Mouse (Mus musculus) hindbrain, embryonic 14.5 days (tissue): ENCODE results near the gene Obox2. TPM values are rescaled to one million over a fixed set of nuclear protein-coding genes. Genes with fewer than 3 reads are reported as not detected.
"Not testable (repeated sequence)": the region's sequence is repeated elsewhere in the genome, so short reads cannot be mapped to it uniquely, and the experiment has no call there.

ENCODE experiments used
- ATAC-seq: fragments of 200-750 bp; cut with Nextera tagmentation; 2 replicates; pipeline ENCODE4 v1.8.0; 2017; ENCODE audit warnings: moderate number of reproducible peaks, mild to moderate bottlenecking, moderate TSS enrichment, moderate library complexity; ENCODE audit not compliant: low FRiP score
- DNase-seq: peaks from one replicate; pipeline ENCODE4 v3.0.0-alpha.2; 2015; ENCODE audit warnings: low spot score
- H3K27ac ChIP-seq: fragments of 300-500 bp; sonication (generic); 2 replicates; pipeline ENCODE4 v1.5.1; 2014; ENCODE audit warnings: mild to moderate bottlenecking, moderate library complexity
- H3K27me3 ChIP-seq: fragments of 300-500 bp; sonication (generic); 2 replicates; pipeline ENCODE4 v1.6.1; 2014; ENCODE audit warnings: mild to moderate bottlenecking, low read length, mixed read lengths; ENCODE audit not compliant: control insufficient read depth, insufficient read depth
- H3K36me3 ChIP-seq: fragments of 300-500 bp; sonication (generic); replicated peaks from 2 replicates; pipeline ENCODE4 v1.6.1; 2014; ENCODE audit not compliant: control insufficient read depth, insufficient read depth
- H3K4me1 ChIP-seq: fragments of 300-500 bp; sonication (generic); replicated peaks from 2 replicates; pipeline ENCODE4 v1.6.1; 2014; ENCODE audit warnings: antibody characterized with exemption, low read length, mixed read lengths; ENCODE audit not compliant: control insufficient read depth, insufficient read depth
- H3K4me2 ChIP-seq: fragments of 300-500 bp; sonication (generic); replicated peaks from 2 replicates; pipeline ENCODE4 v1.6.1; 2014; ENCODE audit warnings: mild to moderate bottlenecking, moderate library complexity
- H3K4me3 ChIP-seq: fragments of 300-500 bp; sonication (generic); replicated peaks from 2 replicates; pipeline ENCODE4 v1.5.1; 2014; ENCODE audit warnings: mild to moderate bottlenecking, low read length
- H3K9ac ChIP-seq: fragments of 300-500 bp; sonication (generic); 2 replicates; pipeline ENCODE4 v1.6.1; 2014
- H3K9me3 ChIP-seq: fragments of 300-500 bp; sonication (generic); 2 replicates; pipeline ENCODE4 v1.6.1; 2016; ENCODE audit warnings: low read length; ENCODE audit not compliant: control insufficient read depth
- WGBS: fragments of 180-500 bp; shearing (Covaris S2); extraction: QIAGEN DNeasy Blood & Tissue Kit; methylation state at CpG from one replicate; pipeline ENCODE4 v1.1.7; 2014; 5-methylcytosine and 5-hydroxymethylcytosine counted together
- polyA plus RNA-seq: library from polyadenylated mRNA; unstranded; fragments of >200 nt; fragmentation: Nextera tagmentation; extraction: Ambion mirVana; gene quantifications from 2 replicates; pipeline ENCODE4 v1.2.1, GENCODE M21; 2014

The Obox2 gene
- polyA plus RNA-seq, result not detected in 2 replicates

DNA sequence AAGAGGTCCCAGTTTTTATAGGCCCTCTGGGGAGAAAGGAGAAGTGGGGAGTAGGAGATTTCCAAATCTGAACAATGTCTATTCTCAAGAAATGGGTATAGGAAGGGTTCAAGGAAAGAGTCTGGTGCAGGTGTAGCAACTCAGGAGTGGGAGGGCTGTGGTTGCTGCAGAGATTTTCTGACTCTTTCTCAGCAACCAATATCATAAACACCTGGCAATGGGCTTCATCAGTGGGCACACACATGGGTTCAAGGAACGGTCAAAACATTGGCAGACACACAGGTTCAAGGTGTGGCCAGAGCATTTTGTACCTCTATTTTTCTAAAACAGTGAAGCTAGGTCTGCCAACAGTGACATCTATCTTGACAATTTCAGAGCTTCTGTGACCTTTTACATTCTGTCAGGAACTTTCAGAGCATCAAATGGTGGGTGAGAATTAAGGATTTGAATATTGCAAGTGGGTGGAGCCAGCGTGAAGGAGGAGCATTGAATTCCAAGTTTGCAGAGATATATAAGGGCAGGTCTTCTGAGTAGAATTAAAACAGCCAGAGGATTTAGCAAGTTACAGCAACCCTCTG is at the start of gene Obox2, which contains the start of gene Obox1:
TSS of gene Obox2 (plus strand) at position 301 of the 578 bp plus-strand sequence.
TSS of gene Obox1 (plus strand) at position 528 of the 578 bp plus-strand sequence.
- not testable (repeated sequence) for ATAC-seq, H3K9me3 ChIP-seq, DNase-seq, H3K27me3 ChIP-seq, H3K4me2 ChIP-seq, H3K4me3 ChIP-seq, H3K9ac ChIP-seq, H3K36me3 ChIP-seq, H3K4me1 ChIP-seq, H3K27ac ChIP-seq
- WGBS, result no CpG with 5 or more reads among the region's 2 CpGs

DNA sequence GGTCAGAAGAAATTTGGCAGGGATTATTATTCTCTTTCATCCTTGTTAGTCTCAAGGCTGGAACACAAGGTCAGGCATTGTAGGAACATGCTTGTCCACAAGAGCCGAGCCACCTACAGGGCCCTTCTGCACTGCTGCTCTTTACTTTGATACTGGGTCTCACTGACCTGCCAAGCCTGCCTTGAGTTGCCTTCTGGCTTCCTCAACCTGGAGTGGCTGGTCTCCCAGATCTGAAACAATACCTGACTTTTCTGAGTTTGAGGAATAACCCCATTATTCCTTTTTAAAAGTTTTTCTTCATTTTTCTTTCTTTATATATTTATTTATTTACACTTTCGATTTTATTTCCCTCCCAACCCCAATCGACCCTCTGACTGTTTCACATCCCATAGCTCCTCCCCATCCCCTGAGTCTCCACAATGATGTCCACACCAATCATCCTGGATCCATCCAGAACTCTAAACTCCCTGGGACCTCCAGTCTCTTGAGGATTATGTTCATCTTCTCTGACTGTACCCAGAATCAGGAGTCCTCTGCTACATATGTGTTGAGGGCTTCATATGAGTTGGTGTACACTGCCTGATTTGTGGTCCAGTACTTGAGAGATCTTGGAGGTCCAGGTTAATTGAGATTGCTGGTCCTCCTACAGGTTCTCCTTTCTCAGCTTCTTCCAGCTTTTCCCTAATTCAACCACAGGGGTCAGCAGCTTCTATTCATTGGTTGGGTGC is 10.8 kb downstream of the Obox2 start:
- H3K4me2 ChIP-seq, DNase-seq, H3K4me3 ChIP-seq, H3K27ac ChIP-seq, H3K36me3 ChIP-seq, H3K27me3 ChIP-seq, H3K4me1 ChIP-seq, ATAC-seq, H3K9ac ChIP-seq: not testable (repeated sequence)
- H3K9me3 ChIP-seq, result peaks cover 25% of the 10 kb centered on the region; the same call in 1 of the 2 replicates
- WGBS, result 83% methylated on average over 3 of the region's 3 CpGs

DNA sequence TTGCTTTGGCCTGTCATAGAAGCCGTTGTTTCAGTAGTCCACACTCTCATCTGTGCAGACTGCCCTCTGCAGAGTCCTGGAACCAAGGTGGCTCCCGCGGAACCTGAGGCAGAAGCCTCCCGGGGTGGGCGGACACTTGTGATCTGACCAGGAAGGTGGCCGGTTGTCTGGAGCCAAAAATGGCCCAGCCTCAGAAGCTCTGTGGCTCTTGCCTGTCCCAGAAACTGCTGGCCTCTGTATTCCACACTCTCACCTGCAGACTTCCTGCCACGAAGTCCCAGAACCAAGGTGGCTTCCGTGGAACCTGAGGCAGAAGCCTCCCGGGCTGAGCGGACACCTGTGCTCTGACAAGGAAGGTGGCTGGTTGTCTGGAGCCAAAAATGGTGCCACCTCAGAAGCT is 18.3 kb downstream of the Obox2 start:
- H3K27ac ChIP-seq, ATAC-seq, DNase-seq, H3K27me3 ChIP-seq, H3K4me2 ChIP-seq, H3K4me1 ChIP-seq, H3K9ac ChIP-seq, H3K9me3 ChIP-seq, H3K4me3 ChIP-seq, H3K36me3 ChIP-seq: not testable (repeated sequence)
- 89% methylated on average over 10 of the region's 10 CpGs for WGBS

DNA sequence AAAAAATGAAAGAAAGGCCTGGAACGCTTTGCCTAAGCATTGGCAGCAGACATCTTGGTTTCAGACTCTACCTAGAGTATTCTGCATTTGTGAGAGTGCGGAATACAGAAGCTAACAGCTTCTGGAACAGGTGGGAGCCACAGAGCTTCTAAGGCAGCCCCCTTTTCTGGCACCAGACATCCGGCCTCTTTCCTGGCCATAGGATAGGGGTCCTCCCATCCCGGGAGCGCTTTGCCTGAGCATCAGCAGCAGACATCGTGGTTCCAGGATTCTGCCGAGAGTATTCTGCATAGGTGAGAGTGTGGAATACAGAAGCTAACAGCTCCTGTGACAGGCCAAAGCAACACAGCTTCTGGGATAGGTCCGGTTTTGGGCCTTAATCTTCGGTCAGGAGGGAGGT is 29.5 kb downstream of the Obox2 start:
- 90% methylated on average over 8 of the region's 9 CpGs for WGBS
- H3K27me3 ChIP-seq, H3K4me1 ChIP-seq, H3K9me3 ChIP-seq, H3K36me3 ChIP-seq, ATAC-seq, H3K27ac ChIP-seq, H3K4me3 ChIP-seq, H3K9ac ChIP-seq, H3K4me2 ChIP-seq, DNase-seq: not testable (repeated sequence)

DNA sequence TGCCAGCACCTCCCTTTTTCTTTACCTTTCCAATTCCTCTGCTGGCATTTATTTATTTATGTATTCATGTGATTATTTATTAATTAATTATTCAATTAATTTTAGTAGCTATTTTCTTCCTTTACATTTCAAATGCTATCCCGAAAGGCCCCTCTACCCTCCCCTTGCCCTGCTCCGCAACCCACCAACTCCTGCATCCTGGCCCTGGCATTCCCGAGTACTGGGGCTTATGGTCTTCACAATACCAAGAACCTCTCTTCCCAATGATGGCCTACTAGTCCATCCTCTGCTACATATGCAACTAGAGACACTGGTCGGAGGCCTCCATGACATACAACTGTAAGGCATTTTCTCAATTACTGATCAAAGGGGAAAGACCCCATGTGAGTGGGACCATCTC is 37.0 kb downstream of the Obox2 start:
- WGBS, result 84% methylated on average over 3 of the region's 4 CpGs
- not testable (repeated sequence) for H3K4me1 ChIP-seq, DNase-seq, H3K9me3 ChIP-seq, H3K27ac ChIP-seq, H3K9ac ChIP-seq, H3K4me2 ChIP-seq, H3K36me3 ChIP-seq, H3K4me3 ChIP-seq, ATAC-seq, H3K27me3 ChIP-seq

Other genes starting within 250 kb of the Obox2 start
- gene Obox1, start 227 bp downstream of the Obox2 start, polyA plus RNA-seq, result not detected in 2 replicates